8 mouse cellular contexts compared by ENCODE assay signal in the genomic region with DNA sequence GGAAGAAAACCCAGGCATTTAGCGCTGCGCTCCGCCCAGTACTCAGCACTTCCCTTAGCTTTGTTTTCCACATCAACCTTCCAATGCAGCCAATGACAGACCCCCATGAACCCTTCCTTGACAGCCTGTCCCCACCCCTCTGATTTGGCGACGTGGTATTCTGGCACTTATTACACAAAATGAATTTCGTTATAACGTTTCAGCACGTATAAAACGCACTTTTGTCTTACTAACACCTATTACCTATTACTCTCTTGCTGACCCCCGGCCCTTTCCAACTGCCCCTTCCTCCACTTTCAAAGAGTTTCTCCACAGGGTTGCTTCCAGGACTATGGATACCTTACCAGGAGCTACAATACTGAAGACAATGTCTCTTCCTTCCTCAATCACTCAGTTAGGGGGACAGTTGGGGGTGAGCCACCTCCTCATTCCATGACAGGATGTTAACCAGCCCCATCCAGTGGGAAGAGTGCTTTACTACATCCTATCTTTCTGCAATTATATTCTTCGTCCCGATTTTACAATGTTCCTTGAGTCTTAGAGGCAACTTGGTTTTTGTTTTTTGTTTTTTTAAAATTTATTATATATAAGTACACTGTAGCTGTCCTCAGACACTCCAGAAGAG. TPM values are rescaled to one million over a fixed set of nuclear protein-coding genes. Genes with fewer than 3 reads are reported as not detected.
A peak's percentile ranks its signal among the peaks of the same experiment; 100 is the strongest.
DNase-seq lines count a peak whose midpoint lies in the region; ATAC-seq and TF ChIP-seq lines count a peak whose summit lies in the region.

No protein-coding gene starts in this region.

- TF ChIP-seq POLR2A in spleen, adult 2 months (IDR thresholded peaks at IDR 0.05; ENCODE audit: low read depth, low read length) = no peak

- peak overlapping the region; percentile 40 for H3K4me3 ChIP-seq in spleen, adult 2 months (ENCODE audit: extremely low read depth, insufficient read depth, insufficient read length)
- peak overlapping the region; percentile 37 for H3K4me3 ChIP-seq in limb, embryonic 15.5 days
- H3K4me3 ChIP-seq in stomach, embryonic 15.5 days (replicated peaks) = peak overlapping the region; percentile 40

- no peaks in the 10 kb centered on the region for H3K9me3 ChIP-seq in limb, embryonic 15.5 days
- no peaks in the 10 kb centered on the region for H3K9me3 ChIP-seq in stomach, embryonic 15.5 days

- H3K27me3 ChIP-seq in spleen, adult 2 months (ENCODE audit: control insufficient read depth, insufficient read depth, low read length) = no peaks in the 10 kb centered on the region
- H3K27me3 ChIP-seq in limb, embryonic 15.5 days = no peaks in the 10 kb centered on the region
- H3K27me3 ChIP-seq in stomach, embryonic 15.5 days (replicated peaks) = no peaks in the 10 kb centered on the region

- peak; percentile 68 for DNase-seq in embryo, embryonic 10.5 days (ENCODE audit: low spot score)
- no peak for DNase-seq in embryo, embryonic 10 days (ENCODE audit: low spot score)
- no peak for DNase-seq in spleen, adult 2 months (ENCODE audit: low read depth in 1 of 2, low spot score in 2 of 2)
- no peak for DNase-seq in spleen, postnatal 14 days (ENCODE audit: low spot score in 2 of 2)
- no peak for DNase-seq in cerebellum, adult 18-20 months
- no peak for DNase-seq in left cerebral cortex, postnatal 10 days (ENCODE audit: extremely low spot score in 1 of 2, low spot score in 2 of 2)

- no peak for TF ChIP-seq CTCF in spleen, adult 2 months (IDR thresholded peaks at IDR 0.05; ENCODE audit: extremely low read depth, insufficient read depth, insufficient read length, insufficient replicate concordance)

- H3K4me2 ChIP-seq in limb, embryonic 15.5 days = peak overlapping the region; percentile 60
- H3K4me2 ChIP-seq in stomach, embryonic 15.5 days = peak overlapping the region; percentile 89

- peak overlapping the region; percentile 62 for H3K27ac ChIP-seq in spleen, adult 2 months (ENCODE audit: insufficient read depth, low read length)
- peak overlapping the region; percentile 94 for H3K27ac ChIP-seq in limb, embryonic 15.5 days
- peak overlapping the region; percentile 88 for H3K27ac ChIP-seq in stomach, embryonic 15.5 days

- peaks cover 3% of the 10 kb centered on the region; the same call in 1 of the 2 replicates for H3K4me1 ChIP-seq in spleen, adult 2 months (ENCODE audit: control insufficient read depth, insufficient read depth, insufficient read length)
- peaks cover 54% of the 10 kb centered on the region for H3K4me1 ChIP-seq in limb, embryonic 15.5 days
- H3K4me1 ChIP-seq in stomach, embryonic 15.5 days = peaks cover 34% of the 10 kb centered on the region

- H3K36me3 ChIP-seq in spleen, adult 2 months (ENCODE audit: control insufficient read depth, insufficient read depth, low read length) = peaks cover 38% of the 10 kb centered on the region
- peaks cover 42% of the 10 kb centered on the region for H3K36me3 ChIP-seq in limb, embryonic 15.5 days
- H3K36me3 ChIP-seq in stomach, embryonic 15.5 days = peaks cover 32% of the 10 kb centered on the region

- H3K9ac ChIP-seq in limb, embryonic 15.5 days = 0 out of 2 replicates have a peak overlapping the region, but pooled peaks have one; percentile 14
- H3K9ac ChIP-seq in stomach, embryonic 15.5 days = no peak overlapping the region

- no peak for ATAC-seq in limb, embryonic 15.5 days (ENCODE audit: insufficient number of reproducible peaks, low FRiP score, low TSS enrichment, low read depth)
- no peak for ATAC-seq in stomach, embryonic 15.5 days (ENCODE audit: insufficient read depth, low FRiP score, low read depth)

- intact Hi-C loops in left cerebral cortex, postnatal 10 days (cut with DNase I) = no loop called here

- 11% methylated on average over 12 of the region's 12 CpGs for WGBS in spleen, adult 2 months
- 9% methylated on average over 12 of the region's 12 CpGs for whole genome bisulfite sequencing in limb, embryonic 15.5 days
- 8% methylated on average over 12 of the region's 12 CpGs for WGBS in stomach, embryonic 15.5 days

RNA-seq across cellular contexts. Expression of gene Sema3b, which starts 4.0 kb away (rescaled TPM):
- 3.3 TPM in 2 replicates for polyA plus RNA-seq in spleen, adult 2 months (2012; rRNA removed)
- 13.6 and 23.6 TPM in 2 replicates for polyA plus RNA-seq in limb, embryonic 15.5 days (2015; fragmentation: Nextera tagmentation; extraction: Ambion mirVana)
- polyA plus RNA-seq in stomach, embryonic 15.5 days (2015; fragmentation: Nextera tagmentation; extraction: Ambion mirVana) = 13.2 and 16.5 TPM in 2 replicates
- total RNA-seq in left cerebral cortex, postnatal 10 days (2021) = 1 to 10 TPM; 2.7 to 2.9 TPM

RNA-seq across cellular contexts. Expression of gene Gnai2, which starts 22.1 kb away (rescaled TPM):
- 752 and 1,030 TPM in 2 replicates for polyA plus RNA-seq in spleen, adult 2 months (2012; rRNA removed)
- 385 and 394 TPM in 2 replicates for polyA plus RNA-seq in limb, embryonic 15.5 days (2015; fragmentation: Nextera tagmentation; extraction: Ambion mirVana)
- 355 and 371 TPM in 2 replicates for polyA plus RNA-seq in stomach, embryonic 15.5 days (2015; fragmentation: Nextera tagmentation; extraction: Ambion mirVana)
- 100 to 1,000 TPM; 229 to 244 TPM for total RNA-seq in left cerebral cortex, postnatal 10 days (2021)

RNA-seq across cellular contexts. Expression of gene Ifrd2, which starts 25.6 kb away (rescaled TPM):
- polyA plus RNA-seq in spleen, adult 2 months (2012; rRNA removed) = 71.2 and 78.3 TPM in 2 replicates
- 45.9 and 58.8 TPM in 2 replicates for polyA plus RNA-seq in limb, embryonic 15.5 days (2015; fragmentation: Nextera tagmentation; extraction: Ambion mirVana)
- 65.1 and 68.2 TPM in 2 replicates for polyA plus RNA-seq in stomach, embryonic 15.5 days (2015; fragmentation: Nextera tagmentation; extraction: Ambion mirVana)
- 10 to 100 TPM; 10.1 to 12.5 TPM for total RNA-seq in left cerebral cortex, postnatal 10 days (2021)

RNA-seq across cellular contexts. Expression of gene Hyal3, which starts 32.4 kb away (rescaled TPM):
- polyA plus RNA-seq in spleen, adult 2 months (2012; rRNA removed) = 0.54 and 1.00 TPM in 2 replicates
- polyA plus RNA-seq in limb, embryonic 15.5 days (2015; fragmentation: Nextera tagmentation; extraction: Ambion mirVana) = 1.6 and 1.8 TPM in 2 replicates
- 1.1 and 1.7 TPM in 2 replicates for polyA plus RNA-seq in stomach, embryonic 15.5 days (2015; fragmentation: Nextera tagmentation; extraction: Ambion mirVana)
- 1 to 10 TPM in 1 of 2 experiments, under 1 TPM in 1; 0.99 to 1.4 TPM for total RNA-seq in left cerebral cortex, postnatal 10 days (2021)

RNA-seq across cellular contexts. Expression of gene Naa80, which starts 34.4 kb away (rescaled TPM):
- 34.1 and 36.8 TPM in 2 replicates for polyA plus RNA-seq in spleen, adult 2 months (2012; rRNA removed)
- polyA plus RNA-seq in limb, embryonic 15.5 days (2015; fragmentation: Nextera tagmentation; extraction: Ambion mirVana) = 17.6 and 21.4 TPM in 2 replicates
- 16.1 and 18.6 TPM in 2 replicates for polyA plus RNA-seq in stomach, embryonic 15.5 days (2015; fragmentation: Nextera tagmentation; extraction: Ambion mirVana)
- 1 to 10 TPM; 9.3 to 9.8 TPM for total RNA-seq in left cerebral cortex, postnatal 10 days (2021)
